Mouse (Mus musculus) megakaryocyte, adult 5-6 weeks (primary cell): Measurements from ENCODE around the gene Vmn1r53. TPM values are rescaled to one million over a fixed set of nuclear protein-coding genes. Genes with fewer than 3 reads are reported as not detected.
"Not testable (repeated sequence)": the region's sequence is repeated elsewhere in the genome, so short reads cannot be mapped to it uniquely, and the experiment has no call there.

Experiments used
- ATAC-seq: 2 replicates; pipeline ENCODE4 v1.8.0; 2016; ENCODE audit warnings: mild to moderate bottlenecking, inconsistent platforms; ENCODE audit not compliant: poor library complexity, severe bottlenecking
- total RNA-seq, 2 experiments: library from RNA; stranded (forward) in 1 of 2; stranded (reverse) in 1 of 2; fragments of 153-499, 151-499 nt in 1 of 2; fragments of 221-1000, 200-1000 nt in 1 of 2; gene quantifications; 2 replicates each; pipeline versions ENCODE4 v1.2.3 to v1.2.4; 2015 to 2017

The Vmn1r53 gene
- total RNA-seq (2015) (not detected in 2 replicates), total RNA-seq (2017) (not detected in 2 replicates)

GRCm38 (mm10) chr6:90224338-90224737, at the start of gene Vmn1r53:
Vmn1r53 (minus strand) TSS chr6:90224438.
- no peak for ATAC-seq

GRCm38 (mm10) chr6:90246000-90246399, 21.8 kb upstream of the Vmn1r53 start, which contains the start of gene Vmn1r54:
Vmn1r54 (plus strand) TSS chr6:90246300.
- no peak for ATAC-seq

- ATAC-seq: no peak
Measured at GRCm38 (mm10) chr6:90244019-90244418, 19.8 kb upstream of the Vmn1r53 start.

GRCm38 (mm10) chr6:90232681-90233080, 8.4 kb upstream of the Vmn1r53 start:
- ATAC-seq: no peak

GRCm38 (mm10) chr6:90232114-90232513, 7.9 kb upstream of the Vmn1r53 start:
- not testable (repeated sequence) for ATAC-seq

GRCm38 (mm10) chr6:90202493-90202892, 21.7 kb downstream of the Vmn1r53 start, which contains the start of gene V1ra8:
V1ra8 (plus strand) TSS chr6:90202793.
- not testable (repeated sequence) for ATAC-seq

- ATAC-seq: no peak
Measured at GRCm38 (mm10) chr6:90174508-90174907, 49.7 kb downstream of the Vmn1r53 start, which contains the start of gene Vmn1r52. Vmn1r52 (plus strand) TSS chr6:90174808.

Other genes starting within 250 kb of the Vmn1r53 start
- gene Vmn1r47, start 208.3 kb downstream of the Vmn1r53 start, total RNA-seq (2015): not detected in 2 replicates
- not detected in 2 replicates for gene Vmn1r47, start 208.3 kb downstream of the Vmn1r53 start, total RNA-seq (2017)
- not detected in 2 replicates for gene Vmn1r48, start 187.6 kb downstream of the Vmn1r53 start, total RNA-seq (2015)
- not detected in 2 replicates for gene Vmn1r48, start 187.6 kb downstream of the Vmn1r53 start, total RNA-seq (2017)
- not detected in 2 replicates for gene Vmn1r49, start 145.9 kb downstream of the Vmn1r53 start, total RNA-seq (2015)
- gene Vmn1r49, start 145.9 kb downstream of the Vmn1r53 start, total RNA-seq (2017): not detected in 2 replicates
- not detected in 2 replicates for gene Vmn1r50, start 123.0 kb downstream of the Vmn1r53 start, total RNA-seq (2015)
- not detected in 2 replicates for gene Vmn1r50, start 123.0 kb downstream of the Vmn1r53 start, total RNA-seq (2017)
- gene Vmn1r51, start 101.8 kb downstream of the Vmn1r53 start, total RNA-seq (2015): not detected in 2 replicates
- gene Vmn1r51, start 101.8 kb downstream of the Vmn1r53 start, total RNA-seq (2017): not detected in 2 replicates
- gene Vmn1r52, start 49.6 kb downstream of the Vmn1r53 start, total RNA-seq (2015): not detected in 2 replicates
- not detected in 2 replicates for gene Vmn1r52, start 49.6 kb downstream of the Vmn1r53 start, total RNA-seq (2017)
- gene V1ra8, start 21.6 kb downstream of the Vmn1r53 start, total RNA-seq (2015): not detected in 2 replicates
- gene V1ra8, start 21.6 kb downstream of the Vmn1r53 start, total RNA-seq (2017): not detected in 2 replicates
- gene Vmn1r54, start 21.9 kb upstream of the Vmn1r53 start, total RNA-seq (2015): not detected in 2 replicates
- gene Vmn1r54, start 21.9 kb upstream of the Vmn1r53 start, total RNA-seq (2017): not detected in 2 replicates
- gene BC048671, start 76.8 kb upstream of the Vmn1r53 start, total RNA-seq (2015): not detected in 2 replicates
- not detected in 2 replicates for gene BC048671, start 76.8 kb upstream of the Vmn1r53 start, total RNA-seq (2017)
- gene Chst13, start 100.7 kb upstream of the Vmn1r53 start, total RNA-seq (2015): 9.0 and 12.4 TPM in 2 replicates
- 4.4 and 6.3 TPM in 2 replicates for gene Chst13, start 100.7 kb upstream of the Vmn1r53 start, total RNA-seq (2017)
- not detected in 2 replicates for gene Uroc1, start 108.8 kb upstream of the Vmn1r53 start, total RNA-seq (2015)
- not detected in 2 replicates for gene Uroc1, start 108.8 kb upstream of the Vmn1r53 start, total RNA-seq (2017)
- gene Zxdc, start 145.1 kb upstream of the Vmn1r53 start, total RNA-seq (2015): 10.2 and 11.1 TPM in 2 replicates
- gene Zxdc, start 145.1 kb upstream of the Vmn1r53 start, total RNA-seq (2017): 9.9 and 16.1 TPM in 2 replicates
- not detected in 2 replicates for gene Cfap100, start 204.4 kb upstream of the Vmn1r53 start, total RNA-seq (2015)
- gene Cfap100, start 204.4 kb upstream of the Vmn1r53 start, total RNA-seq (2017): not detected in 2 replicates
- gene Klf15, start 238.1 kb upstream of the Vmn1r53 start, total RNA-seq (2015): not detected in 2 replicates
- gene Klf15, start 238.1 kb upstream of the Vmn1r53 start, total RNA-seq (2017): not detected in 2 replicates